Mouse (Mus musculus) heart, embryonic 16.5 days (tissue): Measurements from ENCODE around the gene Pgpep1. TPM values are rescaled to one million over a fixed set of nuclear protein-coding genes. Genes with fewer than 3 reads are reported as not detected.

ENCODE experiments used
- ATAC-seq: fragments of 200-750 bp; cut with Nextera tagmentation; replicated peaks from 2 replicates; pipeline ENCODE4 v1.8.0; 2017; ENCODE audit warnings: moderate number of reproducible peaks; ENCODE audit not compliant: insufficient read depth, low FRiP score; ENCODE audit errors: extremely low read depth
- H3K27ac ChIP-seq: fragments of 300-500 bp; sonication (generic); 2 replicates; pipeline ENCODE4 v1.5.1; 2014; ENCODE audit warnings: mild to moderate bottlenecking, low read length, control low read depth, moderate library complexity
- H3K27me3 ChIP-seq: fragments of 300-500 bp; sonication (generic); 2 replicates; pipeline ENCODE4 v1.6.1; 2014; ENCODE audit warnings: low read length, mixed read lengths; ENCODE audit not compliant: control insufficient read depth, insufficient read depth
- H3K36me3 ChIP-seq: fragments of 300-500 bp; sonication (generic); 2 replicates; pipeline ENCODE4 v1.6.1; 2014; ENCODE audit not compliant: control insufficient read depth, insufficient read depth
- H3K4me1 ChIP-seq: fragments of 300-500 bp; sonication (generic); 2 replicates; pipeline ENCODE4 v1.6.1; 2014; ENCODE audit warnings: low read length, mixed read lengths; ENCODE audit not compliant: control insufficient read depth, insufficient read depth
- H3K4me2 ChIP-seq: fragments of 300-500 bp; sonication (generic); 2 replicates; pipeline ENCODE4 v1.6.1; 2014; ENCODE audit warnings: low read depth, mild to moderate bottlenecking, control low read depth, low read length
- H3K4me3 ChIP-seq: fragments of 300-500 bp; sonication (generic); 2 replicates; pipeline ENCODE4 v1.5.1; 2014; ENCODE audit warnings: mild to moderate bottlenecking, control low read depth, low read length
- H3K9ac ChIP-seq: fragments of 300-500 bp; sonication (generic); 2 replicates; pipeline ENCODE4 v1.6.1; 2014; ENCODE audit warnings: low read length, control low read depth
- H3K9me3 ChIP-seq: fragments of 300-500 bp; sonication (generic); replicated peaks from 2 replicates; pipeline ENCODE4 v1.6.1; 2016; ENCODE audit warnings: low read length; ENCODE audit not compliant: control insufficient read depth
- WGBS: fragments of 180-500 bp; shearing (Covaris S2); extraction: QIAGEN DNeasy Blood & Tissue Kit; methylation state at CpG from one replicate; pipeline ENCODE4 v1.1.7; 2014; 5-methylcytosine and 5-hydroxymethylcytosine counted together
- polyA plus RNA-seq: library from polyadenylated mRNA; unstranded; fragments of >200 nt; fragmentation: Nextera tagmentation; extraction: Ambion mirVana; gene quantifications from 2 replicates; pipeline ENCODE4 v1.2.1, GENCODE M21; 2015

Gene Pgpep1
- polyA plus RNA-seq, 1 experiment from 2014 or later: 36.7 TPM

DNA sequence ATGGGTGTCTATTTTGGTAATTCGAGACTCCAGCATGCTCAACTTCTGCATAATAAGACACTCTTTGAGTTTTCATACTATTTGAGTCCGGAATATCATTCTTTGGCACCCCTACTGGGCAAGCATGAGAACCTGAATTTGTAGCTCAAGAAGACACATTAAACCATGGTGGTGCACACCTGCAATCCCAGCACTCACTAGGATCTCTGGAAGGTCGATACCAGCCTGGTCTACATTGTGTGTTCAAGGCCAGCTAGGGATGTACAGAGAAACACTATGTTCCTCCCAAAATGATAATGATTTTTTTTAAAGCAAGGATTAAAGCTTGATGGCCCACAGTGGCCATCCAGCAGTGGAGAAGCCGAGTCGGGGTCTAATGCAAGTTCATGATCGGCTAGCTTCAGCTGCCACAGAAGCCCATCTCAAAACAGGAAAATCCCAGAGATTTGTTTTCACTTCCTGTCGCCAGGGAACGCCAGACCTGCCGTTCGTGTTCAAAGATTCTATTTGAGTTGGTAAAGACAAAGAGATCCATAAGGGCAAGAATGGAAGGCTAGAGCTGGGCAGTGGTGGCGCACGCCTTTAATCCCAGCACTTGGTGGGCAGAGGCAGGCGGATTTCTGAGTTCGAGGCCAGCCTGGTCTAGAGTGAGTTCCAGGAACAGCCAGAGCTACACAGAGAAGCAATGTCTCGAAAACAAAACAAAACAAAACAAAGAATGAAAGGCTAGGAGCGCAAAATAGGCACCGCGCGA lies 12.3 kb upstream of the Pgpep1 start:
- Histone ChIP-seq H3K9me3 (no peaks in the 10 kb centered on the region), H3K4me1 (peaks cover 12% of the 10 kb centered on the region), H3K36me3 (no peaks in the 10 kb centered on the region), H3K4me3 (peak overlapping the region; percentile 43), H3K27ac (peak overlapping the region; percentile 63), H3K27me3 (no peaks in the 10 kb centered on the region), H3K9ac (peak overlapping the region; percentile 70), H3K4me2 (peak overlapping the region; percentile 65)
- peak; percentile 2; the same call in 1 of the 2 replicates for ATAC-seq
- 38% methylated on average over 19 of the region's 19 CpGs for WGBS

DNA sequence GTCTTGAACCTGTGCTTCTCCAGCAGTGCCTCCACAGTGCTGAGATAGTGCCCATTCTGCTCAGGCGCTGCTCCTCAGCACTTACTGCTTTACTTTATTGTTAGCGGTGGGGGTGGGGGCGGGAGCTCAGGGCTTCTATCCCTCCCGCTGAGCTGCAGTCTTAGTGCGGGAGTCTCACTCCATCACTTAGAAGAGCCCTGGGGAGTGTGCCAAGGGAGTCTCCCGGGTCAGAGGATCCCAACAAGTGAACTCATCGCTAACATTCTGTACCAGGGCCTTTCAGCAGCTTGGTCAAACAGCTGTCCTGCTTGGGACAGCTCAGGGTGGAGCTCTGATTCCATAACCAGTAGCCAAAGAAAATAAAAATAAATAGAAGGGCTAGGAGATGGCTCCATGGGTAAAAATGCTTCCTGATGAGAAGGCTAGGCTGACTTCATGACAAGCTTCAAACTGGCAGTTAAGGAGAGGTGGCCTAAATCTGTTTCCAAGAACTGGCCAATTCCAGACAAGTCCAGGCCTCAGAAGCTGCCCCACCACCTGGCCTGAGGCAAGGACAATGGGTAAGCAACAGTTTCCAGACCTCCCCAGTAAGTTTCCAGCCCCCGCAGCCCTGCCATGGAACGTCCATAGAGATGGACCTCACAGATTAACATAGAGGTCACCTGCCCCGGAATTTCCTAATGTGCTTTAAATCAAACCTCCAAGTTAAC lies 11.6 kb upstream of the Pgpep1 start:
- no peaks in the 10 kb centered on the region for H3K27me3 ChIP-seq
- ATAC-seq: no peak
- H3K9me3 ChIP-seq: no peaks in the 10 kb centered on the region
- H3K4me3 ChIP-seq: no peak overlapping the region
- H3K36me3 ChIP-seq: no peaks in the 10 kb centered on the region
- H3K27ac ChIP-seq: no peak overlapping the region
- no peak overlapping the region for H3K4me2 ChIP-seq
- no peak overlapping the region for H3K9ac ChIP-seq
- H3K4me1 ChIP-seq: peaks cover 12% of the 10 kb centered on the region
- WGBS: 61% methylated on average over 10 of the region's 10 CpGs

DNA sequence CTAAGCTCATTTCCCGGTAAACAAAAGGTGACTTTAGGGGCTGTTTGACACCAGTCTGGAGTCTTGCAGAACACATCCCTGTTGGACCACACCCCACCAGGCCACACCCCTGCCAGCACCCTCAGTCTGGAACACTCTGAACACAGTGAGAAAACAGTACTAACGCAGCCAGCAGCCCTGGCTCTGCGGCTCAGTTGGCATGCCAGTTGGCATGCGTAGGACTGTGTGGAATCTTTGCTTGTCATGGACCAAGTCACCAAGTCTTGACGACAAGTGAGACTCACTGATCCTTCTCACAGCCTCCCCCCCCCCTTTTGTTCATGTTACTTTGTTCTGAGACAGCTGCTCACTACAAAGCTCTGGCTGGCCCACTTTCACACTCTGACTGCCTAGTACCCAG lies 6.9 kb upstream of the Pgpep1 start:
- Histone ChIP-seq H3K9ac (no peak overlapping the region), H3K4me3 (no peak overlapping the region), H3K27ac (no peak overlapping the region), H3K27me3 (no peaks in the 10 kb centered on the region), H3K4me1 (no peaks in the 10 kb centered on the region), H3K9me3 (no peaks in the 10 kb centered on the region), H3K36me3 (no peaks in the 10 kb centered on the region), H3K4me2 (no peak overlapping the region)
- 58% methylated on average over 5 of the region's 5 CpGs for WGBS
- no peak for ATAC-seq

DNA sequence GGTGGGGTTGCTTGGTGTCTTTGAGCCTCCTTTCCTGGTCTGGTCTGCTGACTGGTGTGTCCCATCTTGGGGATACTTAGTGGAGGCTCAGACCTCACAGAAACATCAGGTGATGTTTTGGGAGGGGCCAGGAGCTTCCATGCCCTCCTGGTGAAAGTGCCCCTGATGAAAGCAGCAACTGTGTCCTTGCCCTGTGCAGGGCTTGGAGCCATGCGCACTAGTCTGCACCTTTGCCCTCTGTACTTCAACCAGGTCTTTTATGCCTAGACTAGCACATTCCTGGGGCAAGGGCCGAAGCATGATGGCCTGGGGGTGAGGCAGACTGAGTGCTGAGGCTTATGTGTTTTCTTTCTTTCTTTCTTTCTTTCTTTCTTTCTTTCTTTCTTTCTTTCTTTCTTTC lies 5.4 kb upstream of the Pgpep1 start:
- ATAC-seq: no peak
- no peaks in the 10 kb centered on the region for H3K9me3 ChIP-seq
- no peaks in the 10 kb centered on the region for H3K36me3 ChIP-seq
- 0 out of 2 replicates have a peak, but pooled peaks cover under 1% of the 10 kb centered on the region for H3K4me1 ChIP-seq
- H3K27ac ChIP-seq: no peak overlapping the region
- no peak overlapping the region for H3K4me2 ChIP-seq
- H3K9ac ChIP-seq: no peak overlapping the region
- H3K27me3 ChIP-seq: no peaks in the 10 kb centered on the region
- WGBS: 62% methylated on average over 2 of the region's 2 CpGs
- no peak overlapping the region for H3K4me3 ChIP-seq

DNA sequence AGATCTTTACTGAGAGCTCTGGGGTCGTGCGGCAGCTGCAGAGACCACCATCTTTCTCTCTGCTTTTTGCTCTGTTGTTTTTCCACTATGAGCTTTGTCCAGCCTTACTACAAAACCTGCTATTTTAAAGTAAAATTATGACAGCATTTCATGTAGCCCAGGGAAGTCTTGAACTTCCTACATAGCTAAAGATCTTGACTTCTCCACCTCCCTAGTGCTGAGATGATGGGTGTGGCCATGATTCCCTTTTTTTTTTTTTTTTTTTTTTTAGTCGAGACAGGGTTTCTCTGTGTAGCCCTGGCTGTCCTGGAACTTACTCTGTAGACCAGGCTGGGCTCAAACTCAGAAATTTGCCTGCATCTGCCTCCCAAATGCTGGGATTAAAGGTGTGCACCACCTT lies 4.4 kb upstream of the Pgpep1 start:
- 71% methylated on average over 3 of the region's 3 CpGs for WGBS
- Histone ChIP-seq H3K27me3 (no peaks in the 10 kb centered on the region), H3K9me3 (no peaks in the 10 kb centered on the region), H3K27ac (no peak overlapping the region), H3K4me3 (no peak overlapping the region), H3K9ac (no peak overlapping the region), H3K4me2 (no peak overlapping the region), H3K4me1 (peaks cover 7% of the 10 kb centered on the region), H3K36me3 (no peaks in the 10 kb centered on the region)
- ATAC-seq: no peak

DNA sequence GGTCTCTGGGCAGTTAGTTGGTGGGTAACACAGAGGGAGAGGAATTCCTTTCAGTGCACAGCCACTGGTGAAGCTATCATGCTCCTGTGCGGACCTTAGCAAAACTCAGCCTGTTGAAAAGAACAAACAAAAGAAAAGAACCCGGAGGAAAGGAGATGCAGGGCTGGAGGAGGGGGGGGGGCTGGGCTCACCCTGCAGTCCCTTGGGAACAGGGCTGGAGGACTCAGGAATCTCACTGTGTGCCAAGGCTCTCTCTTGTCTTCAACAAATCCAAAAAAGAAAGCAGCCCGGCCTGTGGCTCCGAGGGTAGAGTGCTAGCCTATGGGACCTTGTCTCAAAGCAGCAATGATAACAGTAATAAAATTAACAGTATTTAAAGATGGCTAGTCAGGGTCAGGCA lies 3.5 kb upstream of the Pgpep1 start:
- ATAC-seq: no peak
- H3K4me3 ChIP-seq: no peak overlapping the region
- H3K9ac ChIP-seq: 0 out of 2 replicates have a peak overlapping the region, but pooled peaks have one; percentile 27
- H3K27me3 ChIP-seq: no peaks in the 10 kb centered on the region
- no peak overlapping the region for H3K4me2 ChIP-seq
- 51% methylated on average over 4 of the region's 4 CpGs for WGBS
- H3K36me3 ChIP-seq: no peaks in the 10 kb centered on the region
- peaks cover 9% of the 10 kb centered on the region for H3K4me1 ChIP-seq
- no peak overlapping the region for H3K27ac ChIP-seq
- H3K9me3 ChIP-seq: no peaks in the 10 kb centered on the region

DNA sequence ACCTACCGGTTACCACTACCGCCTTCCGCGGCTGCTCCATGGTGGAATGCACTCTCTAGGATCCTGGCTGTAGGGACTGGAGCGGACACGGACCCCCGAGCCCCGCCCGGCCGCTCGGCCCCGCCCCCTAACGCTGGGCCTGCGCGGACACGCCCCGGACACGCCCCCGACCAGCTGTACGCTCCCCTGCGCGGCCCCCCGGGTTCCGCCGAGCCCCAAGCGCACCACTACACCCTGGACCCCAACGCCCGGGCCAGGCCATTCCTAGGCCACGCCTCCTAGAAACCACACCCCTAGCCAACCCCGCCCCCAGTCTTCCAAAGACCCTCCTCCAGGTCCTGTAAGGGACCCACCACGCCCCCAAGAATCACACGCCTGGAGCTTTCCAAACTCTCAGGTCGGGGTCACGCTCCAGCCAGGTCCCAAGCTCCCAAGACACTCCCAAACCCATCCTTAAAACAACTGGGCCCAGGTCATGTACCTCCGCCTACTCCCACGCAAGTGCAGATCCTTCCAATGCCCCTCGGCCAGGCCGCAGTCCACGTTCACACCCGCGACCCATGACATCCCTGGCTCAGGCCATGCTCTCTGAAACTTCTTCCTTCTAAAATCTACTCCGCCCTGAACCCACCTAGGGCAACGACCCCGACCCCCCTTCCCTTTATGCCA lies 450 bp downstream of the Pgpep1 start:
- Histone ChIP-seq H3K4me2 (peak overlapping the region; percentile 84), H3K9me3 (no peaks in the 10 kb centered on the region), H3K4me3 (peak overlapping the region; percentile 87), H3K9ac (peak overlapping the region; percentile 94), H3K36me3 (peaks cover 17% of the 10 kb centered on the region), H3K27me3 (no peaks in the 10 kb centered on the region), H3K27ac (peak overlapping the region; percentile 91), H3K4me1 (peaks cover 22% of the 10 kb centered on the region)
- under 1% methylated on average over 39 of the region's 44 CpGs for WGBS
- peak; percentile 97 for ATAC-seq

DNA sequence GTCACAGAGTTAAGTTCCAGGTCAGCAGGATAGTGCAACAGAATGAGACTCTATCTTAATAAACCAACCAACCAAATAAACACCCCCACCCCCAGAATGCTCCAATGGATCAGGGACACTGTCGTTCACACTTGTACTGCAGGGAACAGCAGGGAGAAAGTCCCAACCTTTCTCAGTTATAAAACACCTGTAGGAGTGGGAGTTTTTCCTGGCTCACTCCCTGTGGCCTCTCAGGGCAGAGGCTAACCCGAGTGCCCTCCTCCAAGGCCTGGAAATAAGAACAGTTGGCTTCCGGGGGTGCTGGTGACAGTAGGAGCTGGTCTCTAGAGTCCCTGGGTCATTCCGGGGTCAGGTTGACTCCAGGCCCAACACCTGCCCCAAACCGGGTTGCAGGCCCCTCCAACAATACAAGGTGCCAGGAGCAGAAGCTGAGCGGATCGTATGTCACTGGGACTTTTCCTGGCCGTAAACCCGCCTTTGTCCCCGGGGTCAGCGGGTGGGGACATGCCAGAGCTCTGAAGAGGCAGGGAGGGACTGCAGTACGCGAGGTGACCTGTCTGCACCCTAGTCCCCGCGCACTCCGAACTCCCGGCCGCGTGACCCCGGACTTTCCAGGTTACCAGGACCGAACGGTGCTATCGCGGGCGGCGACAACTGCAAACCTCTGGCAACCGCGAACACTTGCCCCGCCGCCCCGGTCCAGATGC lies 1.1 kb downstream of the Pgpep1 start:
- H3K27me3 ChIP-seq: no peaks in the 10 kb centered on the region
- peaks cover 22% of the 10 kb centered on the region for H3K4me1 ChIP-seq
- H3K27ac ChIP-seq: peak overlapping the region; percentile 91
- peak; percentile 46 for ATAC-seq
- H3K9ac ChIP-seq: peak overlapping the region; percentile 94
- peak overlapping the region; percentile 87 for H3K4me3 ChIP-seq
- H3K4me2 ChIP-seq: peak overlapping the region; percentile 84
- H3K36me3 ChIP-seq: peaks cover 17% of the 10 kb centered on the region
- H3K9me3 ChIP-seq: no peaks in the 10 kb centered on the region
- under 1% methylated on average over 31 of the region's 31 CpGs for WGBS
